Mouse (Mus musculus) frontal cortex, postnatal 14 days (tissue): ENCODE results near the gene Nectin1.

Source experiments
- DNase-seq, 2 experiments: peaks; one replicate each; pipeline ENCODE4 v3.0.0; 2022; ENCODE audit warnings: low spot score in 2 of 2

Gene Nectin1

DNA sequence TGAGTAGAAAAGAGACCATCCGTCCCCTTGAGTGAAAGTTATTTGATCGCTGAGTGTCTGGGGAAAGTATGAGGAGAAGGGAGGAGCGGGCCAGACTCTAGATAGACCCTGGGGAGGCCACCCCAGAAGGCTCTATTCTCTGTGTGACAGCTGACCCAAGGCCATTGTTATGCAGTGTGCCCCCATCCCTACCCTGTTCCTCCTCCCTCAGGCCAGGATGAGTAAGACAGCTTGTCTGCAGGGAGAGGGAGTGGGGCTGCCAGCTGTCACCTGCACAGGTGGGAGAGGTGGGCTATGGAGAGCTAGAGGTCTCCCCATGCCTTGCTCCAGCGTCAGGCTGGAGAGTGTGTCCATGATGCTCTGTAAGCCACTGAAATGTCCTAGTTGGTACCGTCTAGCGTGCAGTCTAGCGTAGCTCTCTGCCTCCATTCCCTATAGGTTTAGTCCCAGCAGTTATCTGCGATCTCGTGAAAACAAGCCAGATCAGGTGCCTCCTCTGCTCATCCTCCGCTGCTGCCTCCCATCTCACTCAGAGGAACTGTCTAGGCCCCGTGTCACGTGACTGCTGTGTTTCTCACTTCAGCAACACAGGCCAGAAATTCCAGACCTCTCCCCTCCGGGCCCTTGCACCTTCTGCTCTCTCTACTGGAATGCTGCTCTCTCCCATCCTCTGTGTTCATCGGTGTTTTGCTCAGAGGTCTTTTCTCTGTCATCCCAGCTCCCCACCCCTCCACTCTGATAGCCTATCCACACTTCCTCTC is 21.8 kb downstream of the Nectin1 start:
- DNase-seq = no peak

DNA sequence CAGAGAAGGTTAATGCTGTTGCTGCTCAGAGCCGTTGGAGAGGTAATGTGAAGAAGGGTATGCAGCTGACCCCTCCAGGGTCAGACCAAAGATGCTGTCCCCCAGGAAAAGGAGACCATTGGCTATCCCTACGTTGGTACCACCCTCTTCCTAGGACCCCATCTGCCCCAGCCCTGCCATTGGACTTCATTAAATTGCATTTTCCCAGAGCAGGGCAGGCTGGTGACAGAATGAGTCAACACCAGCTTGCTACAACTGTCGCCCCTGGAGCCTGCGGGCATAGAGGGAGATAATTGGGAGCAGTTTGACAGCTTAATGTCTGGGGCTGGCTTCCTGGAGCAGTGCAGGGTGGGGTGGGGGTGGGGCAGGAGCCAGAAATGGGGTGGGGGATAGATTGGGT is 25.0 kb downstream of the Nectin1 start:
- DNase-seq = no peak

GRCm38 (mm10) chr9:43769228-43769627 is 25.4 kb downstream of the Nectin1 start:
- no peak for DNase-seq

GRCm38 (mm10) chr9:43769940-43770339 is 26.2 kb downstream of the Nectin1 start:
- DNase-seq = no peak

DNA sequence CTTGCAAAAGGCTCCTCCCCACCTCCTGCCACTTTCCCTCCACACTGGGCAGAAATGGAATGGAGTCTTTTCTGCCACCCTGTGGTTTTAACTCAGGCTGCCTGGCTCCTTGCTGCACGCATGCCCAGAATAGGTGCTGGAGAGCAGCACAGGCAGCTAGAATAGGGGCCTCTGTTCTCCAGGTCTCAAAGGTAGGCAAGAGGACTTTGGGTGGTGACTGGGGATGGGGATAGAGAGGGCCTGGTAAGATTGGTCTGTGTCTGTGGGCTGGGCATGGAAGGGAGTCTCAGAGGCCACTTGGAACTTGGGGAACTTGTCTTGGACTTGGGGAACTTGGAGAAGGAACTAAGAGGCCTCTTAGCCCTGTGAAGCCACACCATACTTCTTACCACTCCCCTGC is 27.3 kb downstream of the Nectin1 start:
- no peak for DNase-seq

- DNase-seq = no peak
These were observed 28.7 kb downstream of the Nectin1 start for GRCm38 (mm10) chr9:43772460-43772859.

DNA sequence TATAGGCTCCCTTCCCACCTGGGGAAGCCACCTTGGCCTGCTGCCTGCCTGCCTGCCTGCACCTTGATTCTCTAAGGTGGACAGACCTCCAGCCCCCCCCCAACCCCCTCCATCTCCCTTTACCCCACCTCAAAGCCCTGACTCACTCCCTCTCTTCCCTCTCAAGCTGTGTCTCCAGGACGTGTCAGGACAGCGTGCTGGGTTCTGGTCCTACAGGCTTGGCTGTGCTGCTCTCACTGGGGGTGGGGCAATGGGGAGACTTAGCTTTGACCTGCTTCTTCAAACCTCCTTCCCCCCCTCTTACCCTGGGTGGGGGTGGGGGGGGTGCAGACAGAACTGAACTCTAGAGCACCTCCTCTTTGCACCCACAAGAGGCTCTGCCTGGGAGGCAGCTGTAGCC is 29.7 kb downstream of the Nectin1 start:
- DNase-seq = no peak

- DNase-seq = no peak
These were observed 30.6 kb downstream of the Nectin1 start for GRCm38 (mm10) chr9:43774427-43774826.

- DNase-seq = no peak
These were observed 32.4 kb downstream of the Nectin1 start for GRCm38 (mm10) chr9:43776231-43776630.

GRCm38 (mm10) chr9:43777362-43778360 is 33.9 kb downstream of the Nectin1 start:
- DNase-seq = no peak

GRCm38 (mm10) chr9:43780883-43781282 is 37.1 kb downstream of the Nectin1 start:
- no peak for DNase-seq

DNA sequence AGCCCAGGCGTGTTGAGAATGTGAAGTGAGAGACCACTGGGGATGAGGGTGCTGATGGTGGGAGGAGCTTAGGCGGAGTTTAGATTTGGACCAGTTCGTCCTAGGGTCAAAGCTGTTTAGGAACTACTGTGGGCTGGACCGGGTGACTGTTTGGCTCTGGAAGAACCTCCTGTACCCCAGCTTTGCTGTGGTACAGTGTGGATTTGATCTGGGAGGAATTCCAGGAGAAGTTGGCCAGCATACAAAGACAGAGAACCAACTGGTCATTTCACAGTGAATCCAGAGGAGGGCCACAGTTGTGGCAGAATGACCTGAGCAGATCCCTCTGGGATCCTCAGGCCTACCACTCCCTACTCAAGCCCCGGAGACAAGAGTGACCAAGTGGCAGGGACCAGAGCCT is 38.6 kb downstream of the Nectin1 start:
- DNase-seq = no peak

- DNase-seq = no peak
These were observed 40.2 kb downstream of the Nectin1 start for GRCm38 (mm10) chr9:43783959-43784358.

GRCm38 (mm10) chr9:43784841-43785240 is 41.1 kb downstream of the Nectin1 start:
- no peak for DNase-seq

GRCm38 (mm10) chr9:43787591-43787990 is 43.8 kb downstream of the Nectin1 start:
- DNase-seq = no peak

DNA sequence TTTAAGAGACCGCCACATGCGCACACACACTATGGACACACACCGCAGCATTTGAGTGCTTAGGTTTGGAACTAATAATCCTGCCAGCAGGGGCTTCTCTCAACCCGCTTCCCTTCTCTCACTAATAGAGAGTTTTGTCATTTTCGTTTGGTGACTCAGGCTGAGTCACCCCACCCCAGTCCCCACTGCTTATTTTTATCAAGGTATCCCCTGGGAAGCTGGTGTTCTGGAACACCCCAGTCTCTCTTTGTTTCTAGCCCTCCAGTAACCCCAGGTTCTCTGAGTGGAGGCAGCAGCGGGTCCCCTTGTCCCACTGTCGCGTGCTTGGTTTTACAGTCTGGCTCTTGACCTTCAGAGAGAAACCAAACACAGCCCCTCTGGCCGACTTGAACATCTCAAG is 48.9 kb downstream of the Nectin1 start:
- DNase-seq = no peak

DNA sequence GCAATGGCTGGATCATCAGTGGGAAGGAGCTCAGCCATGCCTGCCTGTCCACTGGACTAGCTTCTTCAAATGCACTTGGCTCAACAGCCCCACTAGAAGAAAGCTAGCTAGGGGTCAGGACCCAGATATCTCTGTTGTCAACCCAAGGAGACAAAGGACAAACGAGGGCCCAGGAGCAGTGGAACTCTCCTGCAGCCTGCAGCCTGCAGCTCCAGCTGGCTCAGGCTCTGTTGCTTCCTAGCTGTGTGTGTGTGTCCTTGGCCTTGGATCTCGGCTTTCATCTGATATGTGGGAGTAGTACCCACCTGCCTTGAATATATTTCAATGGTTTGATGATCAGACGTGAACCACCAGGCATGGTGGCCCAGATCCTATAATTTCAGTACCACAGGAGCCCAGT is 49.6 kb downstream of the Nectin1 start:
- no peak for DNase-seq

GRCm38 (mm10) chr9:43796031-43796430 is 52.2 kb downstream of the Nectin1 start:
- DNase-seq = no peak

DNA sequence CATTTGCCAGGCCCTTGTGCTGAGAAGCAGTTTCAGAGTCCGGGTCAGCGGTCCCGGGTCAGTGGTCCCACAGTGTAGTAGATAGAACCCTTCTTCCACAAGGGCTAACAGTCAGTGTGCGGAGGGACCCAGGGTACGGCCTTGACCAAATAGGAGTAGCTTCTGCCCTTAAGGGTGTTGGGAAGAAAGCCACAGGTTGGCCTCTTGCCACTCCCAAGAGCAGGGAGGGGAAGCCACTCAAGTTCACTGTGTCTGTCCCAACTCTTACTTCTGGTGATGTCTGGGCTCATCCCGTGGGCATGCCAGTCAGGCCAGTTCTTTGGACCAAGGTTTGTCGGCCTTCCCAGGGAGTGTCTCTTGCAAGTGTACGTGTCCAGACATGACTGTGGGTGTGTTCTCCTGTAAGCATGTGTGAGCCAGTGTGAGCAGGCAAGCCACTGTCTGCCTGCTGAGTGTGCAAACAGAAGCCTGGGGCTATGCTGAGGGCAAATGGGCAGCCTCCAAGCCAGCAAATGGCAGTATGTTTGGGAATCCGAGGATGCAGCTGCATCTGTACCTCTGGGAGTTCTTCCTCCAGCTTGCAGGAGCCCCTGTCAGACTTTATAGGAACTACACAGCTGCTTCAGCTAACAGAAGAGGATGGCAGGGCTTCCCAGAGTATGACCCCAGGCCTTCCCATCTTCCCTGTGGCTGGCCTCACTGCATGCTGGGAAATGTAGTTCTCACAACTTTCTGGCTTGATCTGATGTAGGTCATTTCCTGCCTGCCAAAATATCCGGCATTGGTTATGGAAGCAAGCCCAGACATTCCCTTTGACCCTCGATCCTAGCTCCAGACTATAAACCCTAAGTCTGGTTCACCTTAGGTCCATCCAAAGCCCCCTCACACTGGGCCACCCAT is 53.3 kb downstream of the Nectin1 start:
- DNase-seq = no peak

DNA sequence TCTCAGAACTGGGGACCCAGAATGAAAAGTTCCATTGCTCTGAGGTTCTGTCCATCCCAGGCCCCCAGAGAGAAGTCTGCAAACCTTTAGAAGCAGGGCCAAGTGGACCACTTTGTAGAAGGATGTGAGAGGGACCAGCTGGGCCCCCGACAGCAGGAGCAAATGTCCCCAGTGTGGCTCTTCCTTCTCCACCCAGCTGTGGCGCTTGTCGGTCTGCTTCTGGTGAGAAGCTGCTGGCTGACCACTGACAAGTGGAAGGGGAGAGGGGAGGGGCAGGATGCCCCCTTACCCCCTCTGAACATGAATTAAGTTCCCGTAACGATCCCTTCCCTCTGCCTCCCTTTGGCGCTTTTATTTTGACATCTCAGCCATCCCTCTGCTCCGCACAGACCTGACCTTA is 54.0 kb downstream of the Nectin1 start:
- DNase-seq = no peak

- DNase-seq = no peak
These were observed 56.7 kb downstream of the Nectin1 start for GRCm38 (mm10) chr9:43800525-43800924.

GRCm38 (mm10) chr9:43801911-43802310 is 58.1 kb downstream of the Nectin1 start:
- peak in 1 of 2 experiments; percentile 44 for DNase-seq
